8 mouse cellular contexts compared by ENCODE assay signal in the genomic region with DNA sequence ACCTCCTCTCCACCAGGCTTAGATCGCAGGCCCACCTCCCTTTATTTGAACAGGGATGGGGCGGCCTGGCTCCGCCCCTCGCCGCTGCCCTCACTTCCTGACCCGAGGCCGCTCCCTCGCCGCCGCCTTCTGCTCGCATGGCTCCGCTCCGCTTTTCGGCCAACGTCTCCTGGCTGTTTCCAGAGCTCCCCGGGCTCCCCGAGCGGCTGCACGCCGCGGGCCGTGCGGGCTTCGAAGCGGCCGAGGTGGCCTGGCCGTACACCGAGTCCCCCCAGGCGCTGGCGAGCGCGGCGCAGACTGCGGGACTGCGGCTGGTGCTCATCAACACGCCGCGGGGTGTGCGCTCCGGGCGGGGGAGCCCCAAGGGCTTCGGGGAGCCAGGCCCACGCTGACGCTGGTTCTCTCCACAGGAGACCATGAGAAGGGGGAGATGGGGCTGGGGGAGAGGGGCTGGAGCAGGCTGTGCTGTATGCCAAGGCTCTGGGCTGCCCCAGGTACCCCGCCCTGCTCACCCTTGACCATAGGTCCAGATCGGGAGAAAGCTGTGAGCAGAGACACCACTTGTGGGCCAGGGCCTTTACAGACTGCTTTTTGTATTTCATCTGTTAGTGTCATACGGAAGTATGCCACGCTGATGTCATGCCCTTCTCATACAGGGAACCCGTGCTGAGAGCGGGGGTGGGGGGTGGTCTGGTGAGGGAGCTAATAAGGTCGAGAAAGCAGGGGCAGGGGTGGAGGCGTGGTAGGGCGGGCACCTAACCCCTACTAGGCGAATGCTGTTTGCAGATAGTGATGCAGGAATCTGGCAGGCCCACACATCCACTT. TPM values are rescaled to one million over a fixed set of nuclear protein-coding genes. Genes with fewer than 3 reads are reported as not detected.
DNase-seq lines count a peak whose midpoint lies in the region; ATAC-seq lines count a peak whose summit lies in the region.

No protein-coding gene starts in this region.

- DNase-seq in T-cell, adult 2 months (ENCODE audit: low spot score): peak; percentile 66
- DNase-seq in cerebellum, postnatal 10 days: peak; percentile 89 to 91
- DNase-seq in frontal cortex, postnatal 25 days (ENCODE audit: low spot score in 2 of 2): peak; percentile 39 to 49
- peak; percentile 31 for DNase-seq in left cerebral cortex, adult 11 months (ENCODE audit: low spot score)
- DNase-seq in lung, postnatal 36 days: peak; percentile 79
- DNase-seq in retina, embryonic 14.5 days (ENCODE audit: low spot score): peak; percentile 75
- DNase-seq in thymus, postnatal 36 days: peak; percentile 79

- peak overlapping the region; percentile 90 for H3K27ac ChIP-seq in hindbrain, embryonic 12.5 days

- H3K4me1 ChIP-seq in hindbrain, embryonic 12.5 days: peaks cover 13% of the 10 kb centered on the region

- ATAC-seq in hindbrain, embryonic 12.5 days (ENCODE audit: low FRiP score): peak; percentile 84

- H3K4me2 ChIP-seq in hindbrain, embryonic 12.5 days (replicated peaks): peak overlapping the region; percentile 96

- WGBS in hindbrain, embryonic 12.5 days: 1% methylated on average over 52 of the region's 54 CpGs

- H3K27me3 ChIP-seq in hindbrain, embryonic 12.5 days: no peaks in the 10 kb centered on the region

- peak overlapping the region; percentile 78 for H3K9ac ChIP-seq in hindbrain, embryonic 12.5 days

- peaks cover 37% of the 10 kb centered on the region for H3K36me3 ChIP-seq in hindbrain, embryonic 12.5 days

- H3K4me3 ChIP-seq in hindbrain, embryonic 12.5 days: peak overlapping the region; percentile 53

- H3K9me3 ChIP-seq in hindbrain, embryonic 12.5 days (replicated peaks): no peaks in the 10 kb centered on the region

RNA-seq across cellular contexts. Expression of a gene that starts 49.0 kb away (rescaled TPM):
- polyA plus RNA-seq in hindbrain, embryonic 12.5 days (2016; fragmentation: Nextera tagmentation; extraction: Ambion mirVana): 11.5 and 13.6 TPM in 2 replicates

RNA-seq across cellular contexts. Expression of a gene that starts 49.0 kb away (rescaled TPM):
- 125 and 131 TPM in 2 replicates for polyA plus RNA-seq in hindbrain, embryonic 12.5 days (2016; fragmentation: Nextera tagmentation; extraction: Ambion mirVana)

Comparison
In these comparisons a context has a peak if more than half of its experiments do, and no peak if none do; other contexts are left out.
1. Peak in every context shown above with its lines: DNase-seq, ATAC-seq, H3K4me3 ChIP-seq and H3K27ac ChIP-seq.
2. DNase-seq: peak in every context shown above with its lines; median percentile 90 in cerebellum, postnatal 10 days; 79 in lung, postnatal 36 days; 79 in thymus, postnatal 36 days; 75 in retina, embryonic 14.5 days; 66 in T-cell, adult 2 months; 44 in frontal cortex, postnatal 25 days; 31 in left cerebral cortex, adult 11 months.